13 mouse cellular contexts compared by ENCODE assay signal in genomic region chr10:23176666-23177346, GRCm38 (mm10).
DNase-seq lines count a peak whose midpoint lies in the region; ATAC-seq and TF ChIP-seq lines count a peak whose summit lies in the region.
"Had no signal": no experiment of that assay in that cellular context is flagged by ENCODE, and none has a peak within 500 bp of the region (broad histone marks: within the 10 kb centered on the region; RNA-seq: fewer than 3 reads in every experiment).

No protein-coding gene starts in this region.

- no peak overlapping the region for H3K27ac ChIP-seq in left cerebral cortex, adult 2 months

- peak; percentile 16 for TF ChIP-seq CTCF in left cerebral cortex, adult 2 months (IDR thresholded peaks at IDR 0.05)

- H3K4me3 ChIP-seq in left cerebral cortex, adult 2 months = no peak overlapping the region

- peak; percentile 57 for ATAC-seq in megakaryocyte, adult 5-6 weeks (ENCODE audit: poor library complexity, severe bottlenecking)

- DNase-seq in gastrocnemius, adult 18-20 months (ENCODE audit: low spot score) = peak; percentile 38
- DNase-seq in gastrocnemius, adult 8-10 months (ENCODE audit: low spot score in 2 of 2) = no peak
- DNase-seq in left cerebral cortex, adult 2 months (ENCODE audit: extremely low spot score in 1 of 2, low spot score in 2 of 2) = no peak
- no peak for DNase-seq in left cerebral cortex, postnatal 10 days (ENCODE audit: extremely low spot score in 1 of 2, low spot score in 2 of 2)
- peak; percentile 58 for DNase-seq in adipocyte (ENCODE audit: low spot score)
- DNase-seq in spleen, postnatal 36 days (ENCODE audit: low spot score in 2 of 2) = no peak
- DNase-seq in layer of hippocampus, postnatal 10 days (ENCODE audit: low spot score in 2 of 2) = no peak
- DNase-seq: adrenal gland, postnatal 14 days; gastrocnemius, postnatal 10 days; kidney, adult 9 months; liver; thymus, adult 2 months had no signal

- intact Hi-C loops in left cerebral cortex, adult 2 months (cut with DNase I) = no loop called here
- intact Hi-C loops in left cerebral cortex, postnatal 10 days (cut with DNase I) = no loop called here

Comparison
In these comparisons a context has a peak if more than half of its experiments do, and no peak if none do; other contexts are left out.
1. DNase-seq: peak in gastrocnemius, adult 18-20 months (single experiment) and adipocyte (single experiment); none in gastrocnemius, adult 8-10 months (0 of 2), left cerebral cortex, adult 2 months (0 of 2), left cerebral cortex, postnatal 10 days (0 of 2), spleen, postnatal 36 days (0 of 2) and layer of hippocampus, postnatal 10 days (0 of 2).